Mouse (Mus musculus): ENCODE measurements at regions not wholly inside any gene's neighbourhood (a gene's known extent, or its start where the extent isn't known, plus 50 kb on each side); places are given as distances from the start of the nearest gene placed in this dataset.

GRCm38 (mm10) chr8:87282511-87282910 lies 189.9 kb downstream of the Cbln1 start:
- DNase-seq (ENCODE audit: low spot score in 2 of 2), result no peak

- DNase-seq (ENCODE audit: low spot score in 2 of 2), result peak in 1 of 2 experiments; percentile 5
Observed at GRCm38 (mm10) chr8:87273328-87273727, 199.1 kb downstream of the Cbln1 start.

GRCm38 (mm10) chr8:87270525-87271187 lies 201.8 kb downstream of the Cbln1 start:
- DNase-seq (ENCODE audit: low spot score in 2 of 2), result no peak

DNA sequence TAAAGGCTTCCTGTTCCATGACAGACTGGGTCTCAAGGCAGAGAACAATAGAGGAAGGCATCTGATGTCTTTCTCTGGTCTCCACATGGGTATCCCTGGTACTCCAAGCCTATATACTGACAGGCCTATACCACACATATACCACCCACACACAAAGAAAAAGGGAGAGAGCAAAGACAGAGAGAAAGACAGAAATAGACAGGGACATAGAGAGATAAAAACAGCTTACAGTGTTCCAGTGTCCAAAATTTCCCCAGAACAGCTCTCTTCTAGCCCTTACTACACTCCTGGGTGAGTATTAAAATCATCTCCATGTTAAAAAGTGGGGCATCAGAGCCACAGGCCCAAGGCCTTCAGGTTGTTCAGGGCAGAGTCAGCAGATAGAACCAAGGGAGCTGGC lies 204.2 kb downstream of the Cbln1 start:
- no peak for DNase-seq (ENCODE audit: low spot score in 2 of 2)

DNA sequence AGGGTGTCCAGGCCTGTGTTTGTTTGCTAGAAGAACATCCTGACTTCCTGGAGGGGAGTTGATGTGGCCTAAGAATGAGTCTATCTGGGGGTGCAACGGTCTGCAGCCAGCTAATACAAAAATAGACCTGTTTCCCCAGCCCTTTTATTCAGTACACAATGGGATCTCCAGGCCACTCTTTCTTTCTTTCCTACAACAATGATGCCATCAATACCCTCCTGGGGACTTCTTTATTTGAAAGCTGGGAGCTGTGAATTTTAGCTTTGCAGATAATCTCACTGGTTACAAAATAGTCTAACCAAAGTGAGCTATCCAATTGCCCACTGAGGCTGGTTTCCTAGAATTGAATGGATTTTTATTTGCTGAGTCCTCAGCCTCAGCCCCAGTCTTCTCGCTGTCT lies 207.4 kb downstream of the Cbln1 start:
- no peak for DNase-seq (ENCODE audit: low spot score in 2 of 2)

DNA sequence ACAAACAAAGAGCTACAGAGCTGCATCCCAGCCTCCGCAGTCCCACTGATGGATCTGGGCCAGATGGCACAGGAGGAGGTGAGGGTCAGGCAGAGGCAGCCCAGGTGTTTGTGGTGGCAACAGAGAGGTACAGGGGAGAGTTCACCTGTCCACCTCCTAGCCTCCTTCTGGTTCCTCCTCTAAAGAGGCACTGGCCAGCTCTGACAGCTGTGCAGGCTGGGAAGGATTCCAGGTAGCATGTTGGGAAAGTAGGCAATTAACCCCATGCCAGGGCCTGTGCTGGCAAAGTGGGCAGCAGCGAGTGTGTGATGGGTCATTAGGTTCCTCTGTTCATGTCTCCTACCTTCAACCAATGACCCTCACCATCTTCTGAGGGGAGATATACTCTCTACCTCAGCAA lies 212.1 kb downstream of the Cbln1 start:
- no peak for DNase-seq (ENCODE audit: low spot score in 2 of 2)

DNA sequence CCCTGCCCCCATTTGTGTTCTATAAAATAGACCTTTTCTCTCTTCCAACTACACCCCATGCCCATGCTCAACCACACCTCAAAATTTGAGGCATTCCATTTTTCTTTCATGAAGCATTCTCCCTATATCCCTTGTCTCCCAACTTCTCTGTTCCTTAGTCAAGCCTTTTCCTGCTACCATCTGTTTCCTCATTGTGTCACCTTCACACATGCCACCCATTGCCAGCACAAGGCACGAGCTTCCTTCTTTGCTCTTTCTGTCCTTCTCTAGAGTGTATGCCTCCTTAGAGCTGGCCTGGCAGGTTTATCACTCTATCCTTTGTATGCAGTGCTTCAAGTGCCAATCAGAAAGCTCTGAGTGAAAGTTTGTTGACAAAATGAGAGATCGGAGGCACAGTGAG lies 229.7 kb downstream of the Cbln1 start:
- no peak for DNase-seq (ENCODE audit: low spot score in 2 of 2)

DNA sequence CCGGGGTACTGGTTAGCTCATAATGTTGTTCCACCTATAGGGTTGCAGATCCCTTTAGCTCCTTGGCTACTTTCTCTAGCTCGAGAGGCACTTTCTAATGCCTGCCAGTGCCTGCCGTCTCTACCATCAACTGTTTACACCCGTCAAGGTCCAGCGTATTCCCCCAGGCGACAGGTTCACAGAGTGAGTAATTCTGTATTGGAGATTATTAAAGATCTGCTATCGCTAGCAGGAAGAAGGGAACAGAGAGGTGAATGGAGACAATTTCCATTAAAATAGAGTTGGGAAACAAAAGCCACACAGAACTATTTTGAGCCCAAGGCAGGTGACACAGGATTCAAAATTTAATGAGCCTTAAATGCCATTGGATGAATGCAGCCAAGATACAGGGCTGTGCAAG lies 235.2 kb downstream of the Cbln1 start:
- no peak for DNase-seq (ENCODE audit: low spot score in 2 of 2)

- DNase-seq (ENCODE audit: low spot score in 2 of 2), result no peak
Observed at GRCm38 (mm10) chr8:87236438-87236837, 236.0 kb downstream of the Cbln1 start.

DNA sequence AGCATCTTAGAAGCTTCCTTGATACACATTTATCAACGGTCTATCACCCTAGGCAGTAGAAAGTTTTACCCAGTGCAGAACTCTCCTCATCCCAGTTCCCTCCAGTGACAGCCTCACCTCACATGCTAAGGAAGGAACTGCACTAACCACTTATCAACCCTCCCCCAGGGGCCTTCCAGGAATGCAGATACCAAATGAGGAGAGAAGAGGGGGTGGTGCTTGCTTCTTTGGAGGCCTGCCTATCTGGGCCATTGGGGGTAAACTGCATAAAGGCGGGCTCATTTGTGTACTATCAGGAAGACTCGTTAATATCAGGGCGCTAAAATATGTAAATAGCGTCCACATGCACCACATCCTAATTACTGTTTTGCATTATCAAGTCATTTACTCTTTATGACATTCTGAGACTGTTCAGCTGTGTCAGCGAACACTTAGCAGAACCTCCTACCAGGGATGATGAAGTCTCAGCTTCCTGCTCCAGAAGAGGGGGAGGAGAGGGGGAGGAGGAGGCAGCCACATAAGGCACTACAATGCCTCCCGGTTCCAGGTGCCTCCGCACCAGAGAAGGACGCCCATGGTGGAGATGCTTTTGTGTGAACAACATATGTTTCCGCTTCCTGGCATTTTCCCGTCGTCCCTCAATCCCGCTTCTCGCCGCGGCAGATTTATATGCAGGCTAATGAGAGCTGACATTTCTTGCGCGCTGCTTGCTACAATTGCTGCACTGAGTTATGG lies 236.9 kb downstream of the Cbln1 start:
- peak in 1 of 2 experiments; percentile 55 for DNase-seq (ENCODE audit: low spot score in 2 of 2)

GRCm38 (mm10) chr8:87234336-87234735 lies 238.1 kb downstream of the Cbln1 start:
- DNase-seq (ENCODE audit: low spot score in 2 of 2), result no peak

- no peak for DNase-seq (ENCODE audit: low spot score in 2 of 2)
Observed at GRCm38 (mm10) chr8:87233805-87234331, 238.5 kb downstream of the Cbln1 start.

DNA sequence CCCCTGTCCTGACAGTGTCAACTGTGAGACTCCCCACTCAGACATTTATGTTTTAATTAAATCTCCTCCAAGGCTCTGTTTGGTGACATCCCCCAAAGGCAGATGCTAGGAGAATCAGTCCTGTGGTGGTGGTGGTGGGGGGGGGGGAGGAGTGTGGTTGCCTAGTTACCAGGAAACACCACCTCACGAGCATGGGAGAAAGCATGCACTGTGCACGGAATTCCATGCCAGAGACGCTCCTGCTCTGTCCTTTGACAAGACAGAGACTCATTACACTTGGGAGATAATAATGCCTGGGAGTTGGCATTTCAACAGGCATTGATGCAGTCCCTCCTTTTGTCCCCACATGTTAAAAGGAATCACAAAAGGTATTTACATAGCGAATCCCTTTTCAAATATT lies 240.6 kb downstream of the Cbln1 start:
- peak in 1 of 2 experiments; percentile 28 for DNase-seq (ENCODE audit: low spot score in 2 of 2)

- DNase-seq (ENCODE audit: low spot score in 2 of 2), result no peak
Observed at GRCm38 (mm10) chr8:87230096-87230495, 242.3 kb downstream of the Cbln1 start.

- no peak for DNase-seq (ENCODE audit: low spot score in 2 of 2)
Observed at GRCm38 (mm10) chr8:87229182-87229581, 243.2 kb downstream of the Cbln1 start.

GRCm38 (mm10) chr8:87228777-87229176 lies 243.6 kb downstream of the Cbln1 start:
- DNase-seq (ENCODE audit: low spot score in 2 of 2), result no peak

DNA sequence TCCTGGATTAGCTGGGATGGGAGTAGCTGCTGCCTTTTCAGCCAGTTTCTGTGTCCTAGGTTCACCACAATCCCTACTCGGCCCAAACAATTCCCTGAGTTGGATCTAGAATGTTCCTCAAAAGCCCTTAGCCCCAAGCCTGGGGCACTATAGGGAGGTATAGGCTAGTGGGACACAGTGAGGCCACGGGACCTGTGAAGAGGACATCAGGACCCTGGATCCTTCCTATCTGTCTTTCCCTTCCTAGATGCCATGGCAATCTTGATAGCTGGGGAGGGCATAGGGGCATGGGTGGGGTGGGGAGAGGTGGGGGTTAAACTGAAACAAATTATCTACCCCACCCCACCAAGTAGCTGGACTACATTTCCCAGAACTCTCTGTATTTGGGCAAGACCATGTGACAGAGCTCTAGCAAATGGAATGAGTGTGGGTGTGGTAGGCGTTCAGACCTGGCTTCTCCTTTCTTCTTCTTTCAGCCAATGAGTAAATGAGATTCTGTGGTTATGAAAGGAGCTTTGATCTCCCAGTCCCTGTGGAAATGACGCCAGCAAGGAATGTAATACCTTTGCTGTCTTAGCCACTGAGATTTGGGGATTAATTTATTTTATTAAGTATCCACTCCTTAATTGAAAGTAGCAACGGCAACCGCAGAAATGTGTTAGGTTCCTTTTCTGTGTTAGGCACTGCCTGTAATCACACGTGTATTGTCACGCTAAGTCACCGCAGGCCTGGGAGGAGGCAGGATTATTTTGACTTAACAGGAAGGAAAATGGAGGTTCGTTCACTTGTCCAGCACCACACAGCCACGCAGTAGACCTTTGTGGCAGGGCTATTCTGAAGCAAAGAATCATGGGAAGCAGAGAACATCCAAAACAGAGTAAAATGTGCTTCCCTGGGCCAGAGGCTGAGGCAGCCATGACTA lies 246.6 kb downstream of the Cbln1 start:
- no peak for DNase-seq (ENCODE audit: low spot score in 2 of 2)

GRCm38 (mm10) chr8:87220581-87220980 lies 251.8 kb downstream of the Cbln1 start:
- DNase-seq (ENCODE audit: low spot score in 2 of 2), result no peak

GRCm38 (mm10) chr8:87218956-87219482 lies 253.4 kb downstream of the Cbln1 start:
- no peak for DNase-seq (ENCODE audit: low spot score in 2 of 2)

DNA sequence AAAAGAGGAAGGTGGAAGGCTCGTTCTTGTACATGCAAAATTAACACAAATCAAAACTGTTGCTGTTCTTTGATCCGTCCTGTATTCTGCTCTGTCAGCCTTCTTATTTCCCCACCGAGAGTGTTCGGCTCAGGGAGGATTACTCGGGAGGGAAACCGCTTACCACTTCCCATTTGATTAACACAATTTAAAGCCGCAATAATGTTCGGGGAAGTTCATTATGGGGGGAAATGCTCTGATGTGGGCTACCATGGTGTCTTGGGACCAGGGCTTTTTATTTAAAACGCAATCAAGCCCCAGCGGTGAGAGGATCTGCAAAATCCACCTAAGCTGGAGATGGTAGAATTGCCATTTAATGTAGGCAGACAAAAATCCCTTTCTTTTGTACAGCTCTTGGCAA lies 257.4 kb downstream of the Cbln1 start:
- DNase-seq (ENCODE audit: low spot score in 2 of 2), result no peak

GRCm38 (mm10) chr8:87210546-87210945 lies 261.9 kb downstream of the Cbln1 start:
- DNase-seq (ENCODE audit: low spot score in 2 of 2), result no peak
